Mouse (Mus musculus) neural tube, embryonic 13.5 days (tissue): ENCODE results near the gene Gnat2. TPM values are rescaled to one million over a fixed set of nuclear protein-coding genes. Genes with fewer than 3 reads are reported as not detected.

Source experiments
- ATAC-seq: fragments of 200-750 bp; cut with Nextera tagmentation; 2 replicates; pipeline ENCODE4 v1.8.0; 2017; ENCODE audit warnings: low read depth, mild to moderate bottlenecking, moderate TSS enrichment, moderate library complexity
- H3K27ac ChIP-seq: fragments of 300-500 bp; sonication (generic); replicated peaks from 2 replicates; pipeline ENCODE4 v1.5.1; 2015; ENCODE audit warnings: moderate library complexity, mild to moderate bottlenecking, inconsistent platforms
- H3K27me3 ChIP-seq: fragments of 300-500 bp; sonication (generic); 2 replicates; pipeline ENCODE4 v1.6.1; 2015; ENCODE audit warnings: mild to moderate bottlenecking, inconsistent platforms
- H3K36me3 ChIP-seq: fragments of 300-500 bp; sonication (generic); 2 replicates; pipeline ENCODE4 v1.6.1; 2015; ENCODE audit warnings: mild to moderate bottlenecking, inconsistent platforms
- H3K4me1 ChIP-seq: fragments of 300-500 bp; sonication (generic); replicated peaks from 2 replicates; pipeline ENCODE4 v1.6.1; 2015; ENCODE audit warnings: inconsistent platforms
- H3K4me2 ChIP-seq: fragments of 300-500 bp; sonication (generic); 2 replicates; pipeline ENCODE4 v1.6.1; 2015; ENCODE audit warnings: inconsistent platforms, mild to moderate bottlenecking, moderate library complexity
- H3K4me3 ChIP-seq: fragments of 300-500 bp; sonication (generic); 2 replicates; pipeline ENCODE4 v1.5.1; 2015; ENCODE audit warnings: mild to moderate bottlenecking, inconsistent platforms
- H3K9ac ChIP-seq: fragments of 300-500 bp; sonication (generic); 2 replicates; pipeline ENCODE4 v1.6.1; 2015; ENCODE audit warnings: moderate library complexity, mild to moderate bottlenecking, inconsistent platforms
- H3K9me3 ChIP-seq: fragments of 300-500 bp; sonication (generic); 2 replicates; pipeline ENCODE4 v1.6.1; 2016; ENCODE audit warnings: inconsistent platforms
- WGBS: fragments of 180-500 bp; shearing (Covaris S2); methylation state at CpG from one replicate; pipeline ENCODE4 v1.1.7; 2015; 5-methylcytosine and 5-hydroxymethylcytosine counted together
- polyA plus RNA-seq: library from polyadenylated mRNA; unstranded; fragments of >200 nt; fragmentation: Nextera tagmentation; extraction: Ambion mirVana; gene quantifications from 2 replicates; pipeline ENCODE4 v1.2.1, GENCODE M21; 2015

The Gnat2 gene
- polyA plus RNA-seq, 1 experiment from 2014 or later: 0.08 TPM

- Histone ChIP-seq H3K4me1 (peaks cover 10% of the 10 kb centered on the region; the same call in 1 of the 2 replicates), H3K36me3 (no peaks in the 10 kb centered on the region), H3K27ac (no peak overlapping the region), H3K4me3 (no peak overlapping the region), H3K9ac (no peak overlapping the region), H3K9me3 (no peaks in the 10 kb centered on the region), H3K27me3 (no peaks in the 10 kb centered on the region), H3K4me2 (no peak overlapping the region)
- no peak for ATAC-seq
- WGBS: 90% methylated on average over 8 of the region's 8 CpGs
Observed at GRCm38 (mm10) chr3:108097656-108098055, 5.1 kb downstream of the Gnat2 start.

GRCm38 (mm10) chr3:108098316-108098715, 5.7 kb downstream of the Gnat2 start:
- WGBS: 83% methylated on average over 6 of the region's 6 CpGs
- H3K36me3 ChIP-seq: no peaks in the 10 kb centered on the region
- ATAC-seq: no peak
- peaks cover 10% of the 10 kb centered on the region; the same call in 1 of the 2 replicates for H3K4me1 ChIP-seq
- H3K4me2 ChIP-seq: no peak overlapping the region
- H3K27me3 ChIP-seq: no peaks in the 10 kb centered on the region
- H3K27ac ChIP-seq: no peak overlapping the region
- H3K9me3 ChIP-seq: no peaks in the 10 kb centered on the region
- H3K4me3 ChIP-seq: no peak overlapping the region
- H3K9ac ChIP-seq: no peak overlapping the region

- H3K4me2 ChIP-seq: no peak overlapping the region
- no peaks in the 10 kb centered on the region for H3K27me3 ChIP-seq
- H3K36me3 ChIP-seq: 0 out of 2 replicates have a peak, but pooled peaks cover 12% of the 10 kb centered on the region
- H3K9ac ChIP-seq: 0 out of 2 replicates have a peak overlapping the region, but pooled peaks have one; percentile 31
- no peak for ATAC-seq
- 28% methylated on average over 3 of the region's 3 CpGs for WGBS
- no peaks in the 10 kb centered on the region for H3K9me3 ChIP-seq
- no peak overlapping the region for H3K4me3 ChIP-seq
- H3K27ac ChIP-seq: peak overlapping the region; percentile 46; the same call in 1 of the 2 replicates
- peaks cover 10% of the 10 kb centered on the region; the same call in 1 of the 2 replicates for H3K4me1 ChIP-seq
Observed at GRCm38 (mm10) chr3:108101594-108101993, 9.0 kb downstream of the Gnat2 start.

GRCm38 (mm10) chr3:108102075-108102474, 9.5 kb downstream of the Gnat2 start:
- Histone ChIP-seq H3K4me1 (peaks cover 10% of the 10 kb centered on the region; the same call in 1 of the 2 replicates), H3K4me3 (no peak overlapping the region), H3K36me3 (peaks cover 17% of the 10 kb centered on the region; the same call in 1 of the 2 replicates), H3K27me3 (no peaks in the 10 kb centered on the region), H3K4me2 (no peak overlapping the region), H3K9ac (no peak overlapping the region), H3K9me3 (no peaks in the 10 kb centered on the region), H3K27ac (no peak overlapping the region)
- WGBS: 80% methylated on average over 6 of the region's 6 CpGs
- ATAC-seq: no peak

GRCm38 (mm10) chr3:108105281-108105680, 12.7 kb downstream of the Gnat2 start:
- ATAC-seq: no peak
- H3K36me3 ChIP-seq: peaks cover 43% of the 10 kb centered on the region
- H3K4me3 ChIP-seq: no peak overlapping the region
- H3K9ac ChIP-seq: no peak overlapping the region
- no peaks in the 10 kb centered on the region for H3K9me3 ChIP-seq
- H3K27me3 ChIP-seq: no peaks in the 10 kb centered on the region
- H3K4me1 ChIP-seq: peaks cover 10% of the 10 kb centered on the region; the same call in 1 of the 2 replicates
- WGBS: 81% methylated on average over 3 of the region's 3 CpGs
- H3K27ac ChIP-seq: no peak overlapping the region
- H3K4me2 ChIP-seq: no peak overlapping the region

- H3K9ac ChIP-seq: no peak overlapping the region
- no peak overlapping the region for H3K27ac ChIP-seq
- no peaks in the 10 kb centered on the region for H3K27me3 ChIP-seq
- H3K4me1 ChIP-seq: no peaks in the 10 kb centered on the region
- no peaks in the 10 kb centered on the region for H3K9me3 ChIP-seq
- H3K4me3 ChIP-seq: no peak overlapping the region
- ATAC-seq: no peak
- 84% methylated on average over 5 of the region's 5 CpGs for WGBS
- H3K36me3 ChIP-seq: peaks cover 76% of the 10 kb centered on the region
- no peak overlapping the region for H3K4me2 ChIP-seq
Observed at GRCm38 (mm10) chr3:108111320-108111719, 18.7 kb downstream of the Gnat2 start.

GRCm38 (mm10) chr3:108112246-108112645, 19.7 kb downstream of the Gnat2 start:
- H3K36me3 ChIP-seq: peaks cover 76% of the 10 kb centered on the region
- H3K9me3 ChIP-seq: no peaks in the 10 kb centered on the region

GRCm38 (mm10) chr3:108112666-108113065, 20.1 kb downstream of the Gnat2 start:
- Histone ChIP-seq H3K27me3 (no peaks in the 10 kb centered on the region), H3K36me3 (peaks cover 78% of the 10 kb centered on the region), H3K27ac (no peak overlapping the region), H3K4me3 (no peak overlapping the region), H3K4me2 (no peak overlapping the region), H3K9ac (no peak overlapping the region), H3K9me3 (no peaks in the 10 kb centered on the region), H3K4me1 (no peaks in the 10 kb centered on the region)
- 77% methylated on average over 4 of the region's 4 CpGs for WGBS
- ATAC-seq: no peak

More at GRCm38 (mm10) chr3:108112246-108112645, 19.7 kb downstream of the Gnat2 start:
- no peaks in the 10 kb centered on the region for H3K27me3 ChIP-seq
- H3K9ac ChIP-seq: no peak overlapping the region
- no peak overlapping the region for H3K27ac ChIP-seq
- no peak for ATAC-seq
- 83% methylated on average over 7 of the region's 7 CpGs for WGBS
- no peak overlapping the region for H3K4me2 ChIP-seq
- no peak overlapping the region for H3K4me3 ChIP-seq
- no peaks in the 10 kb centered on the region for H3K4me1 ChIP-seq

- Histone ChIP-seq H3K36me3 (peaks cover 79% of the 10 kb centered on the region), H3K4me2 (no peak overlapping the region), H3K9ac (no peak overlapping the region), H3K9me3 (no peaks in the 10 kb centered on the region), H3K27ac (0 out of 2 replicates have a peak overlapping the region, but pooled peaks have one; percentile 11), H3K4me1 (no peaks in the 10 kb centered on the region), H3K4me3 (no peak overlapping the region), H3K27me3 (no peaks in the 10 kb centered on the region)
- 94% methylated on average over 7 of the region's 7 CpGs for WGBS
- ATAC-seq: no peak
Observed at GRCm38 (mm10) chr3:108113591-108114289, 21.2 kb downstream of the Gnat2 start.

GRCm38 (mm10) chr3:108117465-108117864, 24.9 kb downstream of the Gnat2 start:
- H3K4me3 ChIP-seq: no peak overlapping the region
- H3K9me3 ChIP-seq: no peaks in the 10 kb centered on the region
- no peaks in the 10 kb centered on the region for H3K4me1 ChIP-seq
- no peak overlapping the region for H3K4me2 ChIP-seq
- no peaks in the 10 kb centered on the region for H3K27me3 ChIP-seq
- peaks cover 74% of the 10 kb centered on the region for H3K36me3 ChIP-seq
- H3K27ac ChIP-seq: no peak overlapping the region
- 92% methylated on average over 6 of the region's 6 CpGs for WGBS
- no peak overlapping the region for H3K9ac ChIP-seq
- no peak for ATAC-seq

- H3K4me1 ChIP-seq: no peaks in the 10 kb centered on the region
- no peak overlapping the region for H3K4me2 ChIP-seq
- H3K9ac ChIP-seq: no peak overlapping the region
- H3K4me3 ChIP-seq: no peak overlapping the region
- WGBS: 85% methylated on average over 3 of the region's 3 CpGs
- no peak overlapping the region for H3K27ac ChIP-seq
- no peaks in the 10 kb centered on the region for H3K27me3 ChIP-seq
- peaks cover 63% of the 10 kb centered on the region for H3K36me3 ChIP-seq
- H3K9me3 ChIP-seq: no peaks in the 10 kb centered on the region
- ATAC-seq: no peak
Observed at GRCm38 (mm10) chr3:108121101-108121500, 28.5 kb downstream of the Gnat2 start.

- H3K27ac ChIP-seq: no peak overlapping the region
- H3K9ac ChIP-seq: no peak overlapping the region
- no peaks in the 10 kb centered on the region for H3K27me3 ChIP-seq
- no peak overlapping the region for H3K4me3 ChIP-seq
- no peak for ATAC-seq
- H3K4me1 ChIP-seq: no peaks in the 10 kb centered on the region
- H3K4me2 ChIP-seq: no peak overlapping the region
- peaks cover 43% of the 10 kb centered on the region for H3K36me3 ChIP-seq
- 92% methylated on average over 5 of the region's 5 CpGs for WGBS
- no peaks in the 10 kb centered on the region for H3K9me3 ChIP-seq
Observed at GRCm38 (mm10) chr3:108123242-108123641, 30.7 kb downstream of the Gnat2 start.
